Comparison of ENCODE assay signal across 31 mouse cellular contexts in the genomic region with DNA sequence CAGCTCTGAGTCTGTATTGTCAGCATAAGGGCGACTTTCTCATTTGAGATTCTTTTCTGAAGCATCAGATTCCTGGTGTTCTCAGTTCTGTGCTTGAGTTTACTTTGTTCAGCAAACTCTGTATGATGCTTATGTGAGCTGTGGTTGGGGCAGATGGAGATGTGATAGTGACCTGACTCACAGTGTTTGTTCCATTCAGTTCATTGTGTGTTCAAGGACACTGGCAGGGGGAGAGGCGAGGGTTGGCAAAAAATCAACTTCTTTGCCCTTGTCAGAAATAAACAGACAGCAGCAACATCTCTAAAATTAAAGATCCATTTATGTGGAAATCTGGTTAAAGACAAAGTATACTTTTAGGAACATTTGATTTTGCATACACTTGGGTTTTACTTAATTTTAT. TPM values are rescaled to one million over a fixed set of nuclear protein-coding genes. Genes with fewer than 3 reads are reported as not detected.
DNase-seq lines count a peak whose midpoint lies in the region; ATAC-seq and TF ChIP-seq lines count a peak whose summit lies in the region.
"Had no signal": no experiment of that assay in that cellular context is flagged by ENCODE, and none has a peak within 500 bp of the region (broad histone marks: within the 10 kb centered on the region; RNA-seq: fewer than 3 reads in every experiment).

No protein-coding gene starts in this region.

- H3K9ac ChIP-seq in liver, adult 2 months (ENCODE audit: low read depth, low read length) = no peak overlapping the region
- H3K9ac ChIP-seq in liver, embryonic 11.5 days (ENCODE audit: low read depth, low read length) = no peak overlapping the region
- no peak overlapping the region for H3K9ac ChIP-seq in MEL (ENCODE audit: control insufficient read depth, low read depth, low read length, poor library complexity, severe bottlenecking)
- H3K9ac ChIP-seq: embryonic facial prominence, embryonic 15.5 days; heart, embryonic 13.5 days; hindbrain, embryonic 14.5 days; midbrain, embryonic 13.5 days; neural tube, embryonic 15.5 days had no signal

- no peaks in the 10 kb centered on the region for H3K27me3 ChIP-seq in liver, adult 2 months (ENCODE audit: control insufficient read depth, insufficient read depth, low read length)
- no peaks in the 10 kb centered on the region for H3K27me3 ChIP-seq in liver, embryonic 11.5 days (replicated peaks; ENCODE audit: control insufficient read depth, insufficient read depth, low read length)
- H3K27me3 ChIP-seq in MEL (ENCODE audit: control insufficient read depth in 1 of 2, insufficient read depth in 2 of 2, low read length in 2 of 2) = no peaks in the 10 kb centered on the region
- H3K27me3 ChIP-seq: embryonic facial prominence, embryonic 15.5 days; heart, embryonic 13.5 days; midbrain, embryonic 13.5 days; neural tube, embryonic 15.5 days had no signal

- no peak for TF ChIP-seq CTCF in liver, adult 2 months (IDR thresholded peaks at IDR 0.05; ENCODE audit: low read depth, low read length)
- TF ChIP-seq CTCF in MEL (IDR thresholded peaks at IDR 0.05 in 2 of 3, conservative IDR thresholded peaks at IDR 0.05 in 1 of 3; ENCODE audit: control insufficient read depth in 1 of 3, insufficient read depth in 1 of 3, low read depth in 2 of 3, low read length in 3 of 3, poor library complexity in 1 of 3, severe bottlenecking in 1 of 3) = no peak
- TF ChIP-seq CTCF in brain, embryonic 14.5 days (IDR thresholded peaks at IDR 0.05; ENCODE audit: borderline replicate concordance, extremely low read depth, insufficient read depth, insufficient read length) = no peak

- no peaks in the 10 kb centered on the region for H3K9me3 ChIP-seq in liver, embryonic 11.5 days (ENCODE audit: control insufficient read depth, low read length)
- H3K9me3 ChIP-seq in MEL (replicated peaks; ENCODE audit: insufficient read depth, low read length) = no peaks in the 10 kb centered on the region
- H3K9me3 ChIP-seq: embryonic facial prominence, embryonic 10.5 days; embryonic facial prominence, embryonic 15.5 days; heart, embryonic 13.5 days; midbrain, embryonic 13.5 days; neural tube, embryonic 15.5 days had no signal

- DNase-seq in liver, adult 2 months (ENCODE audit: extremely low read depth, low read depth, low spot score) = peak; percentile 29
- DNase-seq in liver, embryonic 11.5 days (ENCODE audit: low spot score) = no peak
- peak; percentile 25 for DNase-seq in MEL (ENCODE audit: low read depth, low spot score)
- peak; percentile 51 for DNase-seq in adrenal gland, postnatal 10 days
- DNase-seq in brain, embryonic 14.5 days (ENCODE audit: low read depth) = peak; percentile 34
- DNase-seq: cerebellum, adult 8-10 months; cerebellum, postnatal 25 days; gastrocnemius, adult 2 months; heart, adult 2 months; heart, postnatal 10 days; kidney, adult 11 months; kidney, postnatal 14 days; layer of hippocampus, adult 9-11 months; liver; lung, postnatal 4 days; right cerebral cortex, adult 18-20 months; spleen, adult 18-20 months; thymus, adult 2 months; thymus, postnatal 36 days had no signal

- H3K79me2 ChIP-seq in liver, adult 2 months (ENCODE audit: control insufficient read depth, insufficient read depth, low read length) = peaks cover 17% of the 10 kb centered on the region; the same call in 1 of the 2 replicates
- H3K79me2 ChIP-seq in MEL (ENCODE audit: control insufficient read depth, insufficient read depth, low read length, poor library complexity) = 0 out of 2 replicates have a peak, but pooled peaks cover 1% of the 10 kb centered on the region

- peaks cover 8% of the 10 kb centered on the region for H3K4me1 ChIP-seq in liver, adult 2 months (ENCODE audit: control insufficient read depth, insufficient read depth, low read length)
- H3K4me1 ChIP-seq in liver, embryonic 11.5 days (replicated peaks; ENCODE audit: control insufficient read depth, insufficient read depth, low read length) = no peaks in the 10 kb centered on the region; the same call in 1 of the 2 replicates
- peaks cover 4% of the 10 kb centered on the region in 2 experiments; a peak in 3 of 4 replicates for H3K4me1 ChIP-seq in MEL (ENCODE audit: control insufficient read depth in 1 of 2, insufficient read depth in 2 of 2, low read length in 2 of 2)
- H3K4me1 ChIP-seq: embryonic facial prominence, embryonic 10.5 days; embryonic facial prominence, embryonic 15.5 days had no signal

- H3K27ac ChIP-seq in liver, adult 2 months (replicated peaks; ENCODE audit: insufficient read depth, low read depth, low read length) = no peak overlapping the region
- H3K27ac ChIP-seq in liver, embryonic 11.5 days (ENCODE audit: low read depth, low read length) = no peak overlapping the region
- H3K27ac ChIP-seq in MEL (ENCODE audit: control insufficient read depth, low read depth, low read length) = no peak overlapping the region
- H3K27ac ChIP-seq: embryonic facial prominence, embryonic 10.5 days; embryonic facial prominence, embryonic 15.5 days; gastrocnemius, adult 2 months; heart, adult 2 months; heart, embryonic 13.5 days; hindbrain, embryonic 14.5 days; midbrain, embryonic 13.5 days; neural tube, embryonic 15.5 days had no signal

- no peaks in the 10 kb centered on the region for H3K36me3 ChIP-seq in liver, adult 2 months (ENCODE audit: control insufficient read depth, insufficient read depth, low read length)
- H3K36me3 ChIP-seq in liver, embryonic 11.5 days (ENCODE audit: control insufficient read depth, insufficient read depth, low read length) = peaks cover 2% of the 10 kb centered on the region; the same call in 1 of the 2 replicates
- peaks cover 6 to 7% of the 10 kb centered on the region in 2 experiments for H3K36me3 ChIP-seq in MEL (ENCODE audit: control insufficient read depth in 1 of 2, insufficient read depth in 2 of 2, low read length in 2 of 2)
- H3K36me3 ChIP-seq: embryonic facial prominence, embryonic 15.5 days; midbrain, embryonic 13.5 days; neural tube, embryonic 15.5 days had no signal

- no peak for TF ChIP-seq RAD21 in MEL (IDR thresholded peaks at IDR 0.05; ENCODE audit: low read depth, low read length)

- no peak for TF ChIP-seq POLR2A in liver, adult 2 months (IDR thresholded peaks at IDR 0.05; ENCODE audit: extremely low read depth, insufficient read depth, low read length)
- TF ChIP-seq POLR2A in MEL (IDR thresholded peaks at IDR 0.05; ENCODE audit: control insufficient read depth in 1 of 2, insufficient read depth in 1 of 2, low read depth in 1 of 2, low read length in 2 of 2, poor library complexity in 1 of 2) = no peak
- no peak for TF ChIP-seq POLR2A in brain, embryonic 14.5 days (IDR thresholded peaks at IDR 0.05; ENCODE audit: borderline replicate concordance, extremely low read depth, insufficient read depth, insufficient read length, poor library complexity, severe bottlenecking)

- no peak for TF ChIP-seq EP300 in MEL (IDR thresholded peaks at IDR 0.05; ENCODE audit: low read depth in 1 of 2, low read length in 2 of 2)

- ATAC-seq in liver, embryonic 11.5 days (replicated peaks; ENCODE audit: low FRiP score) = no peak
- ATAC-seq in activated CD4-positive, CD25-positive, alpha-beta regulatory T cell, adult 4 months = no peak
- ATAC-seq in megakaryocyte, adult 5-6 weeks (ENCODE audit: poor library complexity, severe bottlenecking) = no peak
- ATAC-seq: CD4-positive, CD25-positive, alpha-beta regulatory T cell, adult 4 months; forebrain, embryonic 16.5 days; midbrain, embryonic 13.5 days had no signal

- WGBS in liver, adult 2 months = 38% methylated on average over 2 of the region's 2 CpGs
- 73% methylated on average over 2 of the region's 2 CpGs for WGBS in liver, embryonic 11.5 days

- H3K4me3 ChIP-seq in liver, adult 2 months (ENCODE audit: insufficient read depth, low read depth, low read length) = no peak overlapping the region
- no peak overlapping the region for H3K4me3 ChIP-seq in liver, embryonic 11.5 days (ENCODE audit: low read depth, low read length)
- H3K4me3 ChIP-seq in MEL (ENCODE audit: control insufficient read depth in 1 of 2, insufficient read depth in 1 of 2, low read depth in 2 of 2, low read length in 2 of 2) = no peak overlapping the region
- H3K4me3 ChIP-seq: embryonic facial prominence, embryonic 10.5 days; embryonic facial prominence, embryonic 15.5 days; gastrocnemius, adult 2 months; heart, adult 2 months; heart, embryonic 13.5 days; midbrain, embryonic 13.5 days; neural tube, embryonic 15.5 days had no signal

- H3K4me2 ChIP-seq in liver, embryonic 11.5 days = no peak overlapping the region
- H3K4me2 ChIP-seq: embryonic facial prominence, embryonic 15.5 days; heart, embryonic 13.5 days; hindbrain, embryonic 14.5 days; midbrain, embryonic 13.5 days; neural tube, embryonic 15.5 days had no signal

TF ChIP-seq in MEL, 35 proteins besides CTCF, POLR2A, EP300 and RAD21:
- TF ChIP-seq MYB (IDR thresholded peaks at IDR 0.05; ENCODE audit: low read depth, low read length) = no peak
- TF ChIP-seq CHD1 (IDR thresholded peaks at IDR 0.05; ENCODE audit: low read depth, low read length) = no peak

RNA-seq across cellular contexts. Expression of a gene that starts 43.5 kb away (rescaled TPM):
- total RNA-seq in liver, adult 2 months (2014; rRNA removed) = 0.74 and 1.1 TPM in 2 replicates
- 2.3 and 4.3 TPM in 2 replicates for polyA plus RNA-seq in liver, adult 2 months (2012; rRNA removed)
- 0.16 and 0.18 TPM in 2 replicates for polyA plus RNA-seq in liver, embryonic 11.5 days (2014; fragmentation: Nextera tagmentation; extraction: Ambion mirVana)
- total RNA-seq in MEL (2012; rRNA removed) = 0.04 TPM in 1 of 2 replicates, not detected in the other
- polyA plus RNA-seq in MEL (2012; ENCODE audit: insufficient read depth in 1 of 2, insufficient read length in 2 of 2, low read depth in 1 of 2, low replicate concordance in 2 of 2, missing spikeins in 1 of 2) = under 1 TPM in 1 of 2 experiments, not detected in 1; 0.03 TPM
- total RNA-seq in adrenal gland, postnatal 10 days (2021) = 1 to 10 TPM; 1.8 to 2.7 TPM
- polyA plus RNA-seq in brain, embryonic 14.5 days (2012; rRNA removed) = 0.20 and 0.63 TPM in 2 replicates
- under 1 TPM; 0.17 TPM for polyA plus RNA-seq in activated CD4-positive, CD25-positive, alpha-beta regulatory T cell, adult 4 months (2017; shearing (Covaris generic))
- total RNA-seq in megakaryocyte, adult 5-6 weeks (2015) = not detected in 2 replicates
- total RNA-seq in megakaryocyte, adult 5-6 weeks (2017) = not detected in 2 replicates
- total RNA-seq: hematopoietic stem cell, adult 5-6 weeks; megakaryocyte-erythroid progenitor cell, adult 5-6 weeks had no signal

RNA-seq across cellular contexts. Expression of a gene that starts 50.5 kb away (rescaled TPM):
- total RNA-seq in liver, adult 2 months (2014; rRNA removed) = 11.9 and 14.7 TPM in 2 replicates
- 2.4 TPM in 2 replicates for polyA plus RNA-seq in liver, adult 2 months (2012; rRNA removed)
- 20.8 and 25.3 TPM in 2 replicates for polyA plus RNA-seq in liver, embryonic 11.5 days (2014; fragmentation: Nextera tagmentation; extraction: Ambion mirVana)
- total RNA-seq in MEL (2012; rRNA removed) = 12.9 and 14.8 TPM in 2 replicates
- polyA plus RNA-seq in MEL (2012; ENCODE audit: insufficient read depth in 1 of 2, insufficient read length in 2 of 2, low read depth in 1 of 2, low replicate concordance in 2 of 2, missing spikeins in 1 of 2) = 100 to 1,000 TPM in 1 of 2 experiments, 10 to 100 TPM in 1; 21.5 to 119 TPM
- 10 to 100 TPM; 18.3 to 23.7 TPM for total RNA-seq in adrenal gland, postnatal 10 days (2021)
- polyA plus RNA-seq in brain, embryonic 14.5 days (2012; rRNA removed) = 8.7 and 13.4 TPM in 2 replicates
- polyA plus RNA-seq in activated CD4-positive, CD25-positive, alpha-beta regulatory T cell, adult 4 months (2017; shearing (Covaris generic)) = 10 to 100 TPM; 28.0 to 35.7 TPM
- 30.8 and 38.5 TPM in 2 replicates for total RNA-seq in megakaryocyte, adult 5-6 weeks (2015)
- total RNA-seq in megakaryocyte, adult 5-6 weeks (2017) = 40.5 and 49.2 TPM in 2 replicates
